Mouse (Mus musculus) cerebellum, adult 2 months (tissue): ENCODE measurements at regions not wholly inside any gene's neighbourhood (a gene's known extent, or its start where the extent isn't known, plus 50 kb on each side); places are given as distances from the start of the nearest gene placed in this dataset.

Experiments used
- DNase-seq, 2 experiments: peaks; one replicate each; pipeline ENCODE4 v3.0.0; 2021
- H3K27ac ChIP-seq: fragments of 200-500 bp; 2 replicates; pipeline ENCODE4 v1.5.1; 2012; ENCODE audit warnings: low read length, control low read depth, inconsistent platforms; ENCODE audit not compliant: insufficient read depth
- H3K27me3 ChIP-seq: fragments of 200-500 bp; 2 replicates; pipeline ENCODE4 v1.6.1; 2012; ENCODE audit warnings: inconsistent platforms, mild to moderate bottlenecking, low read length, moderate library complexity; ENCODE audit not compliant: control insufficient read depth, insufficient read depth
- H3K4me1 ChIP-seq: fragments of 200-500 bp; 2 replicates; pipeline ENCODE4 v1.6.1; 2011; ENCODE audit warnings: low read length; ENCODE audit not compliant: control insufficient read depth, insufficient read depth
- H3K4me3 ChIP-seq: fragments of 200-500 bp; replicated peaks from 2 replicates; pipeline ENCODE3; 2011; ENCODE audit warnings: mild to moderate bottlenecking, low read depth, low read length, control low read depth; ENCODE audit not compliant: insufficient read depth
- CTCF ChIP-seq: fragments of 200-500 bp; IDR thresholded peaks from 2 replicates; pipeline ENCODE4 v1.5.1; 2011; ENCODE audit warnings: low read depth, mild to moderate bottlenecking, control low read depth, low read length, moderate library complexity, borderline replicate concordance; ENCODE audit not compliant: insufficient read depth
- POLR2A ChIP-seq: fragments of 200-500 bp; IDR thresholded peaks from 2 replicates; pipeline ENCODE4 v1.6.1; 2011; ENCODE audit warnings: low read length, control low read depth, borderline replicate concordance; ENCODE audit not compliant: insufficient read depth
- WGBS: fragments of 180-500 bp; shearing (Covaris S2); methylation state at CpG from one replicate; pipeline ENCODE4 v1.1.7; 2018; 5-methylcytosine and 5-hydroxymethylcytosine counted together

GRCm38 (mm10) chr17:84890871-84891599, 65.5 kb upstream of the Ppm1b start:
- 17% methylated on average over 12 of the region's 12 CpGs for whole genome bisulfite sequencing
- TF ChIP-seq POLR2A (no peak), CTCF (no peak)
- DNase-seq: peak in 1 of 2 experiments; percentile 56
- Histone ChIP-seq H3K27ac (no peak overlapping the region), H3K4me3 (no peak overlapping the region), H3K4me1 (0 out of 2 replicates have a peak, but pooled peaks cover 3% of the 10 kb centered on the region), H3K27me3 (no peaks in the 10 kb centered on the region)

- TF ChIP-seq POLR2A (no peak), CTCF (no peak)
- no peaks in the 10 kb centered on the region for H3K27me3 ChIP-seq
- no peak for DNase-seq
- no peak overlapping the region for H3K4me3 ChIP-seq
- WGBS: 80% methylated on average over 16 of the region's 16 CpGs
- H3K4me1 ChIP-seq: 0 out of 2 replicates have a peak, but pooled peaks cover 3% of the 10 kb centered on the region
- H3K27ac ChIP-seq: no peak overlapping the region
These were observed 63.1 kb upstream of the Ppm1b start for GRCm38 (mm10) chr17:84893273-84894033.

- 81% methylated on average over 3 of the region's 3 CpGs for WGBS
- Histone ChIP-seq H3K4me3 (no peak overlapping the region), H3K4me1 (0 out of 2 replicates have a peak, but pooled peaks cover 3% of the 10 kb centered on the region), H3K27ac (no peak overlapping the region), H3K27me3 (no peaks in the 10 kb centered on the region)
- peak in 1 of 2 experiments; percentile 19 for DNase-seq
- TF ChIP-seq POLR2A (no peak), CTCF (no peak)
These were observed 61.0 kb upstream of the Ppm1b start for GRCm38 (mm10) chr17:84895526-84895925.

GRCm38 (mm10) chr17:84896572-84896971, 60.0 kb upstream of the Ppm1b start:
- no peak overlapping the region for H3K27ac ChIP-seq
- no peak for DNase-seq
- 0 out of 2 replicates have a peak, but pooled peaks cover 3% of the 10 kb centered on the region for H3K4me1 ChIP-seq
- H3K27me3 ChIP-seq: no peaks in the 10 kb centered on the region
- H3K4me3 ChIP-seq: no peak overlapping the region
- TF ChIP-seq CTCF: no peak
- TF ChIP-seq POLR2A: no peak
- 87% methylated on average over 5 of the region's 5 CpGs for WGBS

GRCm38 (mm10) chr17:84898407-84898806, 58.1 kb upstream of the Ppm1b start:
- 83% methylated on average over 4 of the region's 4 CpGs for WGBS
- DNase-seq: no peak
- Histone ChIP-seq H3K27me3 (no peaks in the 10 kb centered on the region), H3K4me1 (0 out of 2 replicates have a peak, but pooled peaks cover 3% of the 10 kb centered on the region), H3K4me3 (no peak overlapping the region), H3K27ac (no peak overlapping the region)
- TF ChIP-seq POLR2A (no peak), CTCF (no peak)

GRCm38 (mm10) chr17:84903625-84904337, 52.8 kb upstream of the Ppm1b start:
- peaks cover 4% of the 10 kb centered on the region; the same call in 1 of the 2 replicates for H3K4me1 ChIP-seq
- TF ChIP-seq CTCF: no peak
- TF ChIP-seq POLR2A: no peak
- no peak overlapping the region for H3K4me3 ChIP-seq
- no peaks in the 10 kb centered on the region for H3K27me3 ChIP-seq
- whole genome bisulfite sequencing: 60% methylated on average over 9 of the region's 9 CpGs
- no peak overlapping the region for H3K27ac ChIP-seq
- DNase-seq: no peak
